Mouse (Mus musculus): ENCODE measurements around the gene Acin1. TPM values are rescaled to one million over a fixed set of nuclear protein-coding genes. Genes with fewer than 3 reads are reported as not detected.

Gene Acin1
- 100 to 1,000 TPM; 183 to 184 TPM for total RNA-seq (2021)
- long read RNA-seq, experiment 1, full-length matches to known transcripts = 6 of 15 reads
- long read RNA-seq, experiment 1, partial matches to known transcripts = 3 of 15 reads
- long read RNA-seq, experiment 1, other reads (novel, unspliced or antisense) = 6 of 15 reads
- long read RNA-seq, experiment 2, full-length matches to known transcripts = 13 of 35 reads
- long read RNA-seq, experiment 2, partial matches to known transcripts = 11 of 35 reads
- long read RNA-seq, experiment 2, other reads (novel, unspliced or antisense) = 11 of 35 reads

DNA sequence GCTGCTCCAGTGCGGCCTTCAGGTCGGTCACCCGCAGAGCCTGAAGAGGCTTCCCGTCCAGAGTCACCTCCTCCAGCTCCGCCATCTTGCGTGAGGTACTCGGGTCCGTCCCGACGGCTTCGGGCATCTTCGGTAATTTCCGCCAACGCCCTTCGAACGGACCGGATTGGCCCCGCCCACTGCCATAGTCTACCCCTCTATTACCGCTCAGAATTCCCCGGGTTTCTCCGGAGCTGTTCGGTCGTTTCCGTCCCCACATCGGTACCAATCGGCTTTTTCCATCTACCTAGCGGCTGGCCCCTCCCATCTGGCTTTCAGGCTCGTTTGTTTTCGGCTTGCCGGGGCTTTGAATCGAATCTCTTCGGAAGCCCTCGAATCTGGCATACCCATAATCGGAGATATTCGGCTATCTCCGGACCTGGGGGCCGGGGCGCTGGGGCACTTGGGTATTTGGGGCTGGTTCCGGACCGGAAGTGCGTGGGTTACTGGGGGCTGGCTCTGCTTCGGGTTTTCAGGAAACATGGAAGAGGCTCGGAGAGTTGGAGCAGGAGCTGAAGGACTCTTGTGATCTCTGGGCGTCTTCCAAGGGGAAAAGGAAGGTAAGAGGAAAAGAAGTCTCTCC is at the start of gene Acin1:
Gene Acin1, minus strand, starts transcription at position 410 of the 622 bp plus-strand sequence.
- intact Hi-C loops (cut with DNase I) = loop anchor here (5.0 kb wide), 1 partner anchor 34 kb away; no protein-coding TSS in a partner anchor
- DNase-seq (ENCODE audit: low spot score in 2 of 2) = peak; percentile 100

DNA sequence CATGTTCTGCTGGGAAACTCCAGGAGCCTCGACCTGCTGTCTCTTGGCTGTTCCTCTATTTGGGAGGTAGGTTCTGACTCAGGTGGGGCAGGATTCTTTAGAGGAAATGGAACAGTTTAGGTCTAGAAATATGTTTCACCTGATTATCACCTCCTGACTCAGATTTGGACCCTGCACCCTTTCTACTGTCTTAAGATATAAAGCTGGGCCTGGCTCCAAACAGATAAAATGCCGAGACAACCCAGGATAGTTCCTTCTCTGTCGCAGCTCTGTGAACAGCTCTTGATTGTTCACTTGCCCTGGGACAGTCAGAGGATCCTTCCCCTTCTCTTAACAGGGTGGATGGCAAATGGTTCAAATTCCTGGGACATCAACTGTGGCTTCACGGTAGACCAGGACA is 48.5 kb upstream of the Acin1 start:
- intact Hi-C loops (cut with DNase I) = no loop called here
- no peak for DNase-seq (ENCODE audit: low spot score in 2 of 2)

GRCm38 (mm10) chr14:54734004-54734403 is 47.3 kb upstream of the Acin1 start:
- intact Hi-C loops (cut with DNase I) = no loop called here
- no peak for DNase-seq (ENCODE audit: low spot score in 2 of 2)

DNA sequence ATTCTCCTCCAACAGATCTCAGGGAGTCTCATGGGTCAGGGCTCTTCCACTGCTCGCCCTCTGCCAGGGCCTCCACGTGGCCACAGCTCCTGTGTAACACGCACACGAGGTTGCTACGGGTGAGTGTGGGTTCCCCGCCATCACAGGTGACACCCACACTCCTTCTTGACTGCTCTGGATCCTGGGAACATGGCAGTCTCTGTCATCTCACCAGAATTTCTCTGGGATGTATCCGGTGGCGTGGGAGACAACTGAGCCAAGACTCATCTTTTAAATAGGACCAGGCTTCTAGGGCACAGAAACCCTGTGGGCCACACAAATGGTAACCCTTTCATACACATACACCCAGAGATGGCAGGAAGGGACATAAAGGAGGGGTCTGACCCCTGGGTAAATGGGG is 45.5 kb upstream of the Acin1 start:
- intact Hi-C loops (cut with DNase I) = no loop called here
- no peak for DNase-seq (ENCODE audit: low spot score in 2 of 2)

DNA sequence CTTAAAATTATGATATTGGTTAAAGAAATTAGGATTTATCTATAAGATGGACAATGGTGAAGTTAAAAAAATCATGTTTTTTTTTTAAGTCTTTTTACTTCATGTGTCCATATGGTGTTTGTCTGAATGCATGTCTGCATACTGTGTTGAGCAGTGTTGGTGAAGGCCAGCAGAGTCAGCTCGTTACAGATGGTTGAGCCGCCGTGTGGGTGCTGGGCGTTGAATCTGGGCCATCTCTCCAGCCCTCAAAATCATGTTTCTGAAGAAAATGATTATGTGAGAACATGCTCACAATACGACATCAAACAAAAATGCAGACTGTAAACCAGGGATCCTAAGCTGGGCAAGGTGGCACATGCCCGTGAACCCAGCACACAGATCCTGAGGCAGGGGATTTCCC is 43.6 kb upstream of the Acin1 start:
- intact Hi-C loops (cut with DNase I) = no loop called here
- peak in 1 of 2 experiments; percentile 47 for DNase-seq (ENCODE audit: low spot score in 2 of 2)

GRCm38 (mm10) chr14:54728823-54729653 is 42.3 kb upstream of the Acin1 start:
- DNase-seq (ENCODE audit: low spot score in 2 of 2) = no peak
- intact Hi-C loops (cut with DNase I) = no loop called here

GRCm38 (mm10) chr14:54727565-54727964 is 40.8 kb upstream of the Acin1 start:
- intact Hi-C loops (cut with DNase I) = no loop called here
- no peak for DNase-seq (ENCODE audit: low spot score in 2 of 2)

DNA sequence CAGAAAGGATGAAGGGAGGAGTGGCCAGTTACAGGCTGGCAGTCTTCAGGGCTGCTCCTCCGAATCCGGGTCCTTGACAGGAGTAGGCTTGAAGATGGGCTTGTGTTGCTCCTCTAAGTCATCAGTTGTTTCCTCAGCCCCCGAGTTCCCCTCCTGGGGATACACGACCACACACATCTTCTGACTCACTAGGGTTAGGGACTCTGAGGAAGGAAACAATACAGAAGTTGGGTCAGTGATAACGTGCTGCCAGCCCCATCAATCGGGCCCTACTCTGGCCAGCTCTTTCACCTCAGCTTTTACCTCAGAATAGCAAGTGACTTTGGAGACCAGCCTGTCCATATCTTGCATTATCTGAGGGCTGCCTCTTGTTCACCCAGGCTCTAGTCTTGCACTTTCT is 37.3 kb upstream of the Acin1 start:
- intact Hi-C loops (cut with DNase I) = no loop called here
- DNase-seq (ENCODE audit: low spot score in 2 of 2) = no peak

DNA sequence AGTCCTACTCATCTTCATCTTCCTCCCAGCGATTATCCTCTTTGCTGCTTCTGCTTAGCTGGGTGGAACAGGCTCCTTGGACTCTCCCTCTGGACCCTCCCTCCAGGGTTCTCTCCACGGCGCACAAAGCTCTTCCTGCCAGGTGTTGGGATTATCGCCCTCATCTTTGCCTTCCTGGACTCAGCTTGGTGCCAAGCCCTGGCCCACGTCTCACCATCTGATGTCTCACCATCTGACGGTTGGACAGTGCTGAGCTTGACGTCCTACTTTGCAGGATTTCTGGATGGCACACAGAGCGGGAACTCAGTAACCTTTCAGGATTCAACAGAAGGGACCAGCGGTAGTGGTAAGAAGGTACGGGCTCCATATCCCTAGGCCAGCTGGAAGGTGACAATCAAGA is 35.0 kb upstream of the Acin1 start:
- intact Hi-C loops (cut with DNase I) = no loop called here

GRCm38 (mm10) chr14:54720654-54721350 is 34.1 kb upstream of the Acin1 start:
- intact Hi-C loops (cut with DNase I) = no loop called here
- DNase-seq (ENCODE audit: low spot score in 2 of 2) = no peak

More for the DNA sequence above, 35.0 kb upstream of the Acin1 start:
- DNase-seq (ENCODE audit: low spot score in 2 of 2) = no peak

DNA sequence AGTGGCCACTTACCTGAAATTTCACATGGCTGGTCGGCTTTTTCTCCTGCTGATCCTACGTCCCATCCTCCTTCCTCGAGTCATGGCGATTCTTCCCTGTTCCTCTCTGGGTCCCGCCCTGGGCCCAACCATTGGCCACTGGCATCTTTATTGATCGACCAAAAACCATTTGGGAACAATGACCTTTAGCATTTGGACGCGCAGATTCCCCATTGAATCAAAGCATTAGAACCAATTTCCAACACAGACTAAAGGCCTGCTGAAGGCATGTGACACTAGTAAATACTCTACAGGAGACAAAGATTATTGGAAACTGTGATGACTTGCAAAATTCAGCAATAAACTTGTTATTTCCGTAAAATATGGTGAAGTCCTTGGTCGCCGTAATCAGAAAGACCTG is 33.3 kb upstream of the Acin1 start:
- DNase-seq (ENCODE audit: low spot score in 2 of 2) = no peak
- intact Hi-C loops (cut with DNase I) = no loop called here

DNA sequence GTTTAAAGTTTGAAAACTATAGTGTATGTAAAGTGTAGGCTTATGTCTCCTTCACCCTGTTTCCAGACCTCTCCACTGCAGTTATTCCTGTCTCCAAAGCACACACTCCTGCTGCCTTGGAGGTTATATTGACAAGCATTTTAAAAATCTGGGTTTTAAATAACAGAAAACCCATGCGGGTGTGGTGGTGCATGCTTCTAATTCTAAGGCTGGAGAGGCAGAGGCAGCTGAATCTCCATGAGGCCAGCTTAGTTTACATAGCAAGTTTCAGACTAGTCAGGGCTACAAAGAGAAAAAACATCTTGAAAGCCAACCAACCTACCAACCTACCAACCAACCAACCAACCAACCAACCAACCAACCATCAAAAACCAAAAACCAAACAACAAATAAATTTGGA is 28.7 kb upstream of the Acin1 start:
- intact Hi-C loops (cut with DNase I) = loop anchor here (2.0 kb wide), 2 partner anchors 65 to 145 kb away; partner anchors contain the start of gene Slc7a8
- DNase-seq (ENCODE audit: low spot score in 2 of 2) = no peak

- no peak for DNase-seq (ENCODE audit: low spot score in 2 of 2)
Observed at GRCm38 (mm10) chr14:54714617-54715081, 27.9 kb upstream of the Acin1 start.

GRCm38 (mm10) chr14:54714121-54714520 is 27.4 kb upstream of the Acin1 start:
- DNase-seq (ENCODE audit: low spot score in 2 of 2) = peak; percentile 84 to 87
- intact Hi-C loops (cut with DNase I) = loop anchor here (1.0 to 2.0 kb wide), 4 partner anchors 67 to 147 kb away; partner anchors contain the start of gene Slc7a8

More at GRCm38 (mm10) chr14:54714617-54715081, 27.9 kb upstream of the Acin1 start:
- intact Hi-C loops (cut with DNase I) = loop anchor here (1.0 to 2.0 kb wide), 4 partner anchors 66 to 146 kb away; partner anchors contain the start of gene Slc7a8

DNA sequence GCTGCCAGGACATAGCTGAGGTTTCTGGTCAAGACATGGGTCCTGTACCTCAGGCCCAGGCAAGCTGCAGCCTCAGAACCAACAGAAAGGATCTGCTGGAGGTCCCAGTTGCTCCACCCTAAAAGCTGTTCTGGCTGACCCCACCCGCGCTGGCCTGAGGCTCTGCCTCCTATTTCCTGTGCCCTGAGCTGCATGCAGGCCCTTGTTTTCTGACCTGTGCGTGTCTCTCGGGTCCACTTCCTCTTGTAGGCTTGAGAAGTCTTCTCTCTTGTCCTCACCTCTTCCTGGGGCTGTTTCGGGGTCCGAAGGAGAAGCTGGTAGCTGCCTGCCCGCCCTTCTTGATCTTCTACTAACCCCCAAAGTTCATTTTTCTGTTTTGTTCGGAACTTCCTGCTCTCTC is 26.1 kb upstream of the Acin1 start:
- intact Hi-C loops (cut with DNase I) = no loop called here
- DNase-seq (ENCODE audit: low spot score in 2 of 2) = no peak

DNA sequence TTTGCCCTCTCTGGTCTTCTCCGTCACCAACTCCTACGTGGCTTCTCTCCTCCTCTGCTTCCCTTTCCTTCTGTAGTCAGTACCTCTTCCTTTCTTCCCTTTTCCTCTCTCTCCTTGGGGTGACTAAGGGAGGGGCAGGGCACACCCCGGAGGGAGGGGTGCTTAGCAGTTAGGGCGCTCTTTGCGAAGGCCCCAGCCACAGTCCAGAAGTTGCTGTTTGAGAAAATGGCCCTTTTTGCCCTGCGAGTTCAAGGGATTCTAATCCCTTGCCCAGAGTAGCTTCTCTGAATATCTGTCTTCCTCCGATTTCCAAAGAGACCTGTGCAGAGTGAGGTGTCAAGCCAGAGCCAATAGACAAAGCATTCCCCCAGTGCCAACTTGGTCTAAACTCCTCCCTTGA is 25.3 kb upstream of the Acin1 start, which contains the start of gene Cebpe:
Gene Cebpe, minus strand, starts transcription at position 101 of the 400 bp plus-strand sequence.
- intact Hi-C loops (cut with DNase I) = no loop called here
- DNase-seq (ENCODE audit: low spot score in 2 of 2) = no peak

DNA sequence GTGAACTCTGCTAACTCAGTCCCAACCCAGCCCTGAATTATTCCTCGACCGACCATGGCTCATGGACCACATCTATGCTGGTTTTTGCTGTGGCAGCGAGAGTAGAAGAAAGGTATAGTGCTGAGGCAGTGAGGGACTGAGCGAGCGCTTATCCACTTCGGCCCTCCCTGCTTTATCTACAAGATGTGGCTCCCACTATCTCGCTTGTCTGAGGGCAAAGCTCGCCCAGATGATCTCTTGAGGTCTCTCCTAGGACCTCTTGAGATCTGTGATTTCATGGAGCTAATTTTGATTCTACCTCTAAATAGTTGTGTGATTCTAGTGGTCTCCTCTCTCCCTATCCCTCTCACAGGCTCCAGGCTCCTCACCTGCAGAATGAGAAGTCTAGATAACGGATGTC is 22.3 kb upstream of the Acin1 start:
- intact Hi-C loops (cut with DNase I) = no loop called here
- DNase-seq (ENCODE audit: low spot score in 2 of 2) = no peak

DNA sequence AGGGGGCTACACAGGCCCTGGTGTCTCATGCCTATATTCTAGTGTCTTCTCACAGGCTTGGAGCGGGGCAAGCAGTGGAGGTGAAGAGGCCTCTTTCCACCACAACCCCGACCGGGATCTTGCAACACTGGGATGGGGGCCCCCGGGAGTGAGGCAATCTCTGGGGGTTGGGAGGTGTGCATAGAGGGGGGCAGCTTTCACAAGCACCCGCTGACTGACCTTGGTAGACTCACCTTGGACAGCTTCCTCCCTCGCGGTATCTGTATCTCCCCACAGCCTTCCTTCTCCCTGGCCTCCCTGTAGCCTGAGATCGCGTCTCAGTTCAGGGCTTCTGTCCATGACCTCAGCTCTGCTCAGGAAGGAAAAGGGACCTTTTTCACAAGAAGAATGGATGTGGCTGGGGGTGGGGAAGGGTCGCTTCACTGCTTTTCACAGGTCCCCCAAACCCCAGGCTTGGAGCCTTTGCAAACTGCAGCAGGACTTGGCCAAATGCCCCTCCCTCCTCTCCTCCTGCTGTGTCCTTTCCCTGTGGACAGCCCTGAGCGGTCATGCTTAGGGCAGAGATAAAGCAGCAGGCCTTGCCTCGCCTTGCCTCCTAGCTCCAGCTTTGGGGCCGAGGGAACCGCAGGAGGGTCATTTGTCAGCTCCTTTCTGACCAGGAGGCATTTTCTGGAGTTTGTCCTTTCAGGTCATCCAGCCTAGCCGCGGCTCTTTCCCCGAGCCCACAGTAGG is 20.0 kb upstream of the Acin1 start:
- no peak for DNase-seq (ENCODE audit: low spot score in 2 of 2)
- intact Hi-C loops (cut with DNase I) = no loop called here

- DNase-seq (ENCODE audit: low spot score in 2 of 2) = no peak
- intact Hi-C loops (cut with DNase I) = no loop called here
Observed at GRCm38 (mm10) chr14:54705844-54706243, 19.1 kb upstream of the Acin1 start.
